Mouse (Mus musculus) spleen, adult 2 months (tissue): Measurements from ENCODE around the gene Ssh3. TPM values are rescaled to one million over a fixed set of nuclear protein-coding genes. Genes with fewer than 3 reads are reported as not detected.
"Not testable (repeated sequence)": the region's sequence is repeated elsewhere in the genome, so short reads cannot be mapped to it uniquely, and the experiment has no call there.

Experiments
- DNase-seq, 2 experiments: peaks; one replicate each; pipeline versions ENCODE4 v3.0.0 to v3.0.0-alpha.2; 2012 to 2021; ENCODE audit warnings: low spot score in 2 of 2, low read depth in 1 of 2
- H3K27ac ChIP-seq: fragments of 200-500 bp; 2 replicates; pipeline ENCODE4 v1.5.1; 2012; ENCODE audit warnings: low read length, inconsistent platforms; ENCODE audit not compliant: insufficient read depth
- H3K27me3 ChIP-seq: fragments of 200-500 bp; 2 replicates; pipeline ENCODE4 v1.6.1; 2012; ENCODE audit warnings: mild to moderate bottlenecking, moderate library complexity, low read length, inconsistent platforms; ENCODE audit not compliant: control insufficient read depth, insufficient read depth
- H3K36me3 ChIP-seq: fragments of 200-500 bp; 2 replicates; pipeline ENCODE4 v1.6.1; 2012; ENCODE audit warnings: mild to moderate bottlenecking, low read length, inconsistent platforms; ENCODE audit not compliant: control insufficient read depth, insufficient read depth
- H3K4me1 ChIP-seq: fragments of 200-500 bp; 2 replicates; pipeline ENCODE4 v1.6.1; 2011; ENCODE audit warnings: inconsistent platforms; ENCODE audit not compliant: control insufficient read depth, insufficient read depth, insufficient read length
- H3K4me3 ChIP-seq: fragments of 200-500 bp; 2 replicates; pipeline ENCODE4 v1.5.1; 2011; ENCODE audit warnings: mild to moderate bottlenecking, inconsistent platforms; ENCODE audit not compliant: insufficient read depth, insufficient read length; ENCODE audit errors: extremely low read depth
- CTCF ChIP-seq: fragments of 200-500 bp; IDR thresholded peaks from 2 replicates; pipeline ENCODE4 v1.5.1; 2011; ENCODE audit warnings: mild to moderate bottlenecking, inconsistent platforms; ENCODE audit not compliant: insufficient read depth, insufficient read length, insufficient replicate concordance; ENCODE audit errors: extremely low read depth
- POLR2A ChIP-seq: fragments of 200-500 bp; IDR thresholded peaks from 2 replicates; pipeline ENCODE4 v1.6.1; 2011; ENCODE audit warnings: low read depth, low read length, inconsistent platforms
- WGBS: fragments of 180-500 bp; shearing (Covaris S2); methylation state at CpG from one replicate; pipeline ENCODE4 v1.1.7; 2018; 5-methylcytosine and 5-hydroxymethylcytosine counted together
- polyA plus RNA-seq: library from polyadenylated mRNA; depleted of rRNA; stranded (reverse); fragments of >200 nt; gene quantifications from 2 replicates; pipeline ENCODE4 v1.2.3, GENCODE M21; 2012

The Ssh3 gene
- polyA plus RNA-seq, 1 experiment, result 43.3 TPM

DNA sequence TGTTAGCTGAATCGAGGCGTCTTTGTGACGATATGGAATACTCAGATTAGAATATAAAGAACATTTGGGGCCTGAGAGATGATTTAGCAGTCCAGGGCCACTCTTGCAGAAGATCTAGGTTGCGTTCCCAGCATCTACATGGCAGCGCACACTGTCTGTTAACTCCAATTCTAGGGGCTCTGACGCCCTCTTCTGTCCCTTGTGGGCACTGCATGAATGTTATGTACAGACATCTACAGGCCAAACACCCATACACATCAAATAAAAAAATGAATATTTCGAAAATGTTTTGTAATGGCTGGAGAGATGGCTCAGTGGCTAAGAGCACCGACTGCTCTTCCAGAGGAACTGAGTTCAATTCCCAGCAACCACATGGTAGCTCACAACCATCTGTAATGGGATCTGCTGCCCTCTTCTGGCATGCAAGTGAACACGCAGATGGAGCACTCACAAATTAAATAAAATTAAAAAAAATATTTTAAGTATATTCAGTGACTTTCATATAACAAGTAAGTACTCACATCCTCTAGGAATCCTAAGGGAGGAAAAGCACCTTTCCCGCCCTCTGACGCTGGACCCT lies 13.3 kb downstream of the Ssh3 start:
- Histone ChIP-seq H3K27ac (no peak overlapping the region), H3K36me3 (no peaks in the 10 kb centered on the region), H3K4me1 (peaks cover 3% of the 10 kb centered on the region; the same call in 1 of the 2 replicates), H3K27me3 (no peaks in the 10 kb centered on the region), H3K4me3 (no peak overlapping the region)
- WGBS, result 86% methylated on average over 11 of the region's 11 CpGs
- TF ChIP-seq POLR2A, result no peak
- TF ChIP-seq CTCF, result no peak
- DNase-seq, result no peak

DNA sequence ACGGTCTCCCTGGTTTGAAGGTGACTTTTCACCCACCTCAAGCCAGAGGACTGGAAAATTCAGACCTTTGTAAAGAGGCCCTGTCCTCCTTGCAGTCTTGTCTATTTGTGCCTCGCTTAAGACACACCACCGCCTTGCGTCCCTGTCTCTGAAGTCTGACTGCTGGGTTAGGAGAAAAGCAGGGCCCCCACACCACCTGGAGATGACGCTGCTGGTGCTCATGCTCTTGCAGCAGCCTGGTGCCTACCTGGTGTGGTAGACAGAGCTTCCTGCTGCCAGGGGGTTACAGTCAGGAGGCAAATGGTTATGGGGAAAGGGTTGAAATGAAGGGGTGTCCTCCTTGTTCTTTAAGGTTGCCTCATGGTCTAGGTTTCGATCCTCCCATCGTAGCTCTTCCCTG lies 14.8 kb downstream of the Ssh3 start:
- H3K4me3 ChIP-seq, result no peak overlapping the region
- no peak overlapping the region for H3K27ac ChIP-seq
- no peaks in the 10 kb centered on the region for H3K36me3 ChIP-seq
- TF ChIP-seq CTCF (no peak), POLR2A (no peak)
- no peaks in the 10 kb centered on the region for H3K27me3 ChIP-seq
- no peak for DNase-seq
- WGBS, result 92% methylated on average over 7 of the region's 7 CpGs
- peaks cover 3% of the 10 kb centered on the region; the same call in 1 of the 2 replicates for H3K4me1 ChIP-seq

DNA sequence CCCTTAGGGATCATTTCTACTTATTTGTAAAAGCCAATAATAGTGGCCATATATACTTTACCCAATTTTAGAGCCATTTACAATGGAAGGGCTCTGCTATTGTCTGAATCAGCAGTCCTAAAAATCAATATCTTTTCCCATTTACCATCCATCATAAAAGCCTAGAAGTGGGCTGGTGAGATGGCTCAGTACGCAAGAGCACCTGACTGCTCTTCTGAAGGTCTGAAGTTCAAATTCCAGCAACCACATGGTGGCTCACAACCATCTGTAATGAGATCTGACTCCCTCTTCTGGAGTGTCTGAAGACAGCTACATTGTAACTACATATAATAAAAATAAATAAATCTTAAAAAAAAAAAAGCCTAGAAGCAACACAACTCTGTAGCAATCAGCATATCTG lies 20.3 kb downstream of the Ssh3 start:
- WGBS, result 95% methylated on average over 1 of the region's 1 CpGs
- not testable (repeated sequence) for H3K36me3 ChIP-seq, H3K4me1 ChIP-seq, DNase-seq, H3K4me3 ChIP-seq, H3K27me3 ChIP-seq, H3K27ac ChIP-seq

DNA sequence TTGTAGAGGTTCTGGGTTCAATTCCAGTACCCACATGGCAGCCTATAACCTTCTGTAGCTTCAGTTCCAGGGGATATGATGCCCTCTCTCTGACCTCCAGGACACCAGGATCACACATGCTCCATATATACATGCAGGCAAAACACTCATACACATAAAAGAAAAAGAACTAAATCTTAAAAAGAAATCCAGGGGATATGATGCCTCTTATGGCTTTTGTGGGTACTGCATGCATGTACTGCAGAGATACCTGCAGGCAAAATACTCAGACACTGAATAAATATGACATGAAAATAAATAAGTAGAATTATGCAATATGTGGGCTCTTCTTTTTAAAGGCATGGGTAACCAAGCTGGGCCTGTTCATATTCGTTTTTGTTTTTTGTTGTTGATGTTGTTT lies 22.0 kb downstream of the Ssh3 start:
- 66% methylated on average over 1 of the region's 1 CpGs for WGBS
- Histone ChIP-seq H3K4me1 (no peaks in the 10 kb centered on the region), H3K27ac (no peak overlapping the region), H3K27me3 (no peaks in the 10 kb centered on the region), H3K4me3 (no peak overlapping the region), H3K36me3 (no peaks in the 10 kb centered on the region)
- no peak for DNase-seq
- TF ChIP-seq CTCF (no peak), POLR2A (no peak)

DNA sequence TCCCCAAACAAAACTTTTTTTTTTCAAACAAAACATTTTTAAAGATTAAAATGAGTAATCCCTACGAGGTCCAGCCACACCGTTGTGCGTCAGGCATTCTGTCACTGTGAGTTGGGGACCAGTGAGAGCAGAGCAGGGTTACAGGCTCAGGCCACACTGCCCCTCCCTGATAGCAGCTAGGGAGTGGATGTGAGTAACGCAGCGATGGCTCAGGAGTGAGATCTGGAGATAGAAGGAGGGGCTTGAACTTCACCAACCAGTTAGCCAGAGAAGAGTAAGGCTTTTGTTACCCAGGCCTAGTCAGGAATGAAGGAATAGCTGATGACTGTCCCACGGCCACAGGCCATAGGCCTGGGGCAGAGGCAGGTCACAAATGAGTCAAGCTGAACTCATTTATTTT lies 24.2 kb downstream of the Ssh3 start:
- WGBS, result 89% methylated on average over 6 of the region's 6 CpGs
- no peaks in the 10 kb centered on the region for H3K4me1 ChIP-seq
- no peak for DNase-seq
- no peak for TF ChIP-seq POLR2A
- no peak for TF ChIP-seq CTCF
- H3K27ac ChIP-seq, result no peak overlapping the region
- no peak overlapping the region for H3K4me3 ChIP-seq
- H3K27me3 ChIP-seq, result no peaks in the 10 kb centered on the region
- H3K36me3 ChIP-seq, result no peaks in the 10 kb centered on the region

DNA sequence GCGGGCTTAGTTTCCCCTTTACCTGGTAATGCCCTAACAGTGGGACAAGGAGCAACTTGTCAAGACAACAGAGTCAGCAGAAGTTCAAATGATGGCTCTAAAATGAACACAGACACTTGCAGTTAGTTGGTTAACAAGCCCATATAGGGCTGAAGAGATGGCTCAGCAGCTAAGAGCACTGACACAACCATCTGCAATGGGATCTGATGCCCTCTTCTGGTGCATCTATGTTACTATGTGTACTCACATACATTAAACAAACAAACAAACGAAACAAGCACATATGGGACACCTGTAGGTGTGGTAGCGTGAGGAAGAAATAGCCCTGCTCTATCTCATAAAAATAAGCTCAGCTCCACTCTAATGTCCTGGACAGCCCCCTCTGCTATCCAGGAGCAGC lies 26.6 kb downstream of the Ssh3 start:
- Histone ChIP-seq H3K36me3 (no peaks in the 10 kb centered on the region), H3K4me3 (no peak overlapping the region), H3K27ac (no peak overlapping the region), H3K27me3 (no peaks in the 10 kb centered on the region), H3K4me1 (no peaks in the 10 kb centered on the region)
- TF ChIP-seq CTCF (no peak), POLR2A (no peak)
- DNase-seq, result no peak
- WGBS, result 87% methylated on average over 3 of the region's 3 CpGs

DNA sequence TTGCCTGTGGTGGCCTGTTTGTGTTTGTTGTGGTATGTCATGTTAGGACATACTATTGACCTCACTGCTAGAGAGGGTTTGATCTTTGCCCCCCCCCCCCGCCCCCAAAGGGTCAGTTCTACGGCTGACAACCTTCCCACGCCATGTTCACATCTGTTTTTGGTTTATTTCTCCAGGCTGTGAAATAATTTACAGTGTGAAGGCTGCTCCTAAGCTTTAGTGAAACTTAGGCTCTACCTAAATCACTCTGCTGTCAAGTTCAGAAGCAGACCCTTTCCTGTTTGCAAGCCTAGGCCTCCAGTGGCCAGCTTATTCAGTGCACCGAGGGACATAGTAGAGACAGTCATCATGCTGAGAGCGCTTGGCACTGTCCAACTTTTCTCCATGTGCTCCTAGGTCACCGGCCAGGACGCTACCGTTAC lies 28.7 kb downstream of the Ssh3 start:
- Histone ChIP-seq H3K4me3 (no peak overlapping the region), H3K27me3 (no peaks in the 10 kb centered on the region), H3K27ac (no peak overlapping the region), H3K4me1 (no peaks in the 10 kb centered on the region), H3K36me3 (no peaks in the 10 kb centered on the region)
- DNase-seq, result no peak
- 67% methylated on average over 8 of the region's 8 CpGs for WGBS
- TF ChIP-seq POLR2A (no peak), CTCF (no peak)
